Mouse (Mus musculus) stomach, embryonic 14.5 days (tissue): ENCODE data around the gene Rnf41. TPM values are rescaled to one million over a fixed set of nuclear protein-coding genes. Genes with fewer than 3 reads are reported as not detected.

Source experiments
- ATAC-seq: fragments of 200-750 bp; cut with Nextera tagmentation; 2 replicates; pipeline ENCODE4 v1.8.0; 2017; ENCODE audit warnings: low read depth, moderate TSS enrichment; ENCODE audit not compliant: insufficient number of reproducible peaks, insufficient read depth, low FRiP score
- H3K27ac ChIP-seq: fragments of 300-500 bp; sonication (generic); 2 replicates; pipeline ENCODE4 v1.5.1; 2014; ENCODE audit warnings: mild to moderate bottlenecking, low read length, moderate library complexity, mixed read lengths
- H3K27me3 ChIP-seq: fragments of 300-500 bp; sonication (generic); 2 replicates; pipeline ENCODE4 v1.6.1; 2014; ENCODE audit warnings: low read length, control low read depth, mixed read lengths; ENCODE audit not compliant: control insufficient read depth, insufficient read depth
- H3K36me3 ChIP-seq: fragments of 300-500 bp; sonication (generic); 2 replicates; pipeline ENCODE4 v1.6.1; 2014; ENCODE audit warnings: mild to moderate bottlenecking, control low read depth, low read length, moderate library complexity, mixed read lengths; ENCODE audit not compliant: control insufficient read depth, insufficient read depth
- H3K4me1 ChIP-seq: fragments of 300-500 bp; sonication (generic); 2 replicates; pipeline ENCODE4 v1.6.1; 2014; ENCODE audit warnings: low read length, control low read depth, mixed read lengths; ENCODE audit not compliant: control insufficient read depth, insufficient read depth
- H3K4me2 ChIP-seq: fragments of 300-500 bp; sonication (generic); replicated peaks from 2 replicates; pipeline ENCODE4 v1.6.1; 2014; ENCODE audit warnings: low read depth, low read length, control low read depth
- H3K4me3 ChIP-seq: fragments of 300-500 bp; sonication (generic); 2 replicates; pipeline ENCODE4 v1.5.1; 2014; ENCODE audit warnings: low read depth, low read length, control low read depth
- H3K9ac ChIP-seq: fragments of 300-500 bp; sonication (generic); replicated peaks from 2 replicates; pipeline ENCODE4 v1.6.1; 2014; ENCODE audit warnings: low read depth, mild to moderate bottlenecking, control low read depth, low read length, moderate library complexity, mixed read lengths
- H3K9me3 ChIP-seq: fragments of 300-500 bp; sonication (generic); 2 replicates; pipeline ENCODE4 v1.6.1; 2016; ENCODE audit warnings: low read depth, low read length, control low read depth; ENCODE audit not compliant: control insufficient read depth
- WGBS: fragments of 180-500 bp; shearing (Covaris S2); extraction: QIAGEN DNeasy Blood & Tissue Kit; methylation state at CpG from one replicate; pipeline ENCODE4 v1.1.7; 2014; 5-methylcytosine and 5-hydroxymethylcytosine counted together
- polyA plus RNA-seq: library from polyadenylated mRNA; unstranded; fragments of >200 nt; fragmentation: Nextera tagmentation; extraction: Ambion mirVana; gene quantifications from 2 replicates; pipeline ENCODE4 v1.2.1, GENCODE M21; 2014

The Rnf41 gene
- polyA plus RNA-seq, 1 experiment from 2014 or later: 31.9 TPM

- no peak overlapping the region for H3K27ac ChIP-seq
- no peak for ATAC-seq
Observed at GRCm38 (mm10) chr10:128425260-128425659, 13.8 kb downstream of the Rnf41 start.

GRCm38 (mm10) chr10:128429052-128429451 lies 17.6 kb downstream of the Rnf41 start:
- 88% methylated on average over 5 of the region's 5 CpGs for WGBS
- H3K9me3 ChIP-seq: no peaks in the 10 kb centered on the region
- no peaks in the 10 kb centered on the region for H3K27me3 ChIP-seq
- H3K4me3 ChIP-seq: no peak overlapping the region
- ATAC-seq: no peak
- no peaks in the 10 kb centered on the region for H3K4me1 ChIP-seq
- H3K9ac ChIP-seq: no peak overlapping the region
- H3K36me3 ChIP-seq: peaks cover 34% of the 10 kb centered on the region
- H3K27ac ChIP-seq: no peak overlapping the region
- H3K4me2 ChIP-seq: no peak overlapping the region

More at GRCm38 (mm10) chr10:128425260-128425659, 13.8 kb downstream of the Rnf41 start:
- H3K4me2 ChIP-seq: no peak overlapping the region
- H3K27me3 ChIP-seq: no peaks in the 10 kb centered on the region
- H3K36me3 ChIP-seq: peaks cover 37% of the 10 kb centered on the region
- H3K4me1 ChIP-seq: no peaks in the 10 kb centered on the region
- no peaks in the 10 kb centered on the region for H3K9me3 ChIP-seq
- WGBS: 82% methylated on average over 3 of the region's 3 CpGs
- H3K9ac ChIP-seq: no peak overlapping the region
- H3K4me3 ChIP-seq: no peak overlapping the region

GRCm38 (mm10) chr10:128429454-128429853 lies 18.0 kb downstream of the Rnf41 start:
- no peak for ATAC-seq
- H3K36me3 ChIP-seq: peaks cover 34% of the 10 kb centered on the region
- no peaks in the 10 kb centered on the region for H3K9me3 ChIP-seq
- H3K27me3 ChIP-seq: no peaks in the 10 kb centered on the region
- H3K4me2 ChIP-seq: no peak overlapping the region
- no peaks in the 10 kb centered on the region for H3K4me1 ChIP-seq
- H3K27ac ChIP-seq: no peak overlapping the region
- H3K9ac ChIP-seq: no peak overlapping the region
- no peak overlapping the region for H3K4me3 ChIP-seq
- whole genome bisulfite sequencing: 70% methylated on average over 4 of the region's 4 CpGs

GRCm38 (mm10) chr10:128433417-128433816 lies 22.0 kb downstream of the Rnf41 start:
- H3K4me2 ChIP-seq: no peak overlapping the region
- H3K4me1 ChIP-seq: no peaks in the 10 kb centered on the region
- H3K9ac ChIP-seq: no peak overlapping the region
- H3K4me3 ChIP-seq: no peak overlapping the region
- no peaks in the 10 kb centered on the region for H3K9me3 ChIP-seq
- H3K27me3 ChIP-seq: no peaks in the 10 kb centered on the region
- ATAC-seq: no peak
- WGBS: 94% methylated on average over 2 of the region's 2 CpGs
- H3K36me3 ChIP-seq: peaks cover 65% of the 10 kb centered on the region
- no peak overlapping the region for H3K27ac ChIP-seq

GRCm38 (mm10) chr10:128434681-128435080 lies 23.2 kb downstream of the Rnf41 start:
- peaks cover 65% of the 10 kb centered on the region for H3K36me3 ChIP-seq
- no peak for ATAC-seq
- 79% methylated on average over 10 of the region's 10 CpGs for WGBS

GRCm38 (mm10) chr10:128435186-128435823 lies 23.8 kb downstream of the Rnf41 start:
- Histone ChIP-seq H3K9ac (no peak overlapping the region), H3K36me3 (peaks cover 61% of the 10 kb centered on the region), H3K4me3 (no peak overlapping the region), H3K4me1 (no peaks in the 10 kb centered on the region), H3K4me2 (no peak overlapping the region), H3K27ac (no peak overlapping the region), H3K27me3 (no peaks in the 10 kb centered on the region), H3K9me3 (no peaks in the 10 kb centered on the region)
- 87% methylated on average over 17 of the region's 17 CpGs for WGBS
- ATAC-seq: 0 out of 2 replicates have a peak, but pooled peaks have one; percentile 6

More at GRCm38 (mm10) chr10:128434681-128435080, 23.2 kb downstream of the Rnf41 start:
- Histone ChIP-seq H3K4me1 (no peaks in the 10 kb centered on the region), H3K9ac (no peak overlapping the region), H3K9me3 (no peaks in the 10 kb centered on the region), H3K27me3 (no peaks in the 10 kb centered on the region), H3K4me3 (no peak overlapping the region), H3K4me2 (no peak overlapping the region), H3K27ac (no peak overlapping the region)

GRCm38 (mm10) chr10:128435873-128436272 lies 24.4 kb downstream of the Rnf41 start:
- ATAC-seq: no peak
- Histone ChIP-seq H3K27ac (no peak overlapping the region), H3K9me3 (no peaks in the 10 kb centered on the region), H3K27me3 (no peaks in the 10 kb centered on the region), H3K4me1 (no peaks in the 10 kb centered on the region), H3K4me2 (no peak overlapping the region), H3K4me3 (no peak overlapping the region), H3K36me3 (peaks cover 58% of the 10 kb centered on the region), H3K9ac (no peak overlapping the region)
- WGBS: 87% methylated on average over 5 of the region's 5 CpGs

GRCm38 (mm10) chr10:128436376-128436775 lies 24.9 kb downstream of the Rnf41 start:
- Histone ChIP-seq H3K4me1 (no peaks in the 10 kb centered on the region), H3K27me3 (no peaks in the 10 kb centered on the region), H3K4me2 (no peak overlapping the region), H3K36me3 (peaks cover 61% of the 10 kb centered on the region), H3K9me3 (no peaks in the 10 kb centered on the region), H3K4me3 (no peak overlapping the region), H3K9ac (no peak overlapping the region), H3K27ac (no peak overlapping the region)
- ATAC-seq: no peak
- WGBS: 90% methylated on average over 8 of the region's 8 CpGs
